Mouse (Mus musculus) leukemia stem cell, adult 10-12 weeks (primary cell): Measurements from ENCODE around the gene Prl3d2. TPM values are rescaled to one million over a fixed set of nuclear protein-coding genes. Genes with fewer than 3 reads are reported as not detected.

ENCODE experiments used
- polyA plus RNA-seq: library from polyadenylated mRNA; stranded (reverse); fragments of >175 nt; gene quantifications from 2 replicates; pipeline ENCODE4 v1.2.3, GENCODE M21; 2012; ENCODE audit warnings: low replicate concordance

Gene Prl3d2
- polyA plus RNA-seq, result not detected in 2 replicates

GRCm38 (mm10) chr13:27121398-27121797 lies at the start of gene Prl3d2:
Gene Prl3d2 (plus strand): TSS chr13:27121698.

DNA sequence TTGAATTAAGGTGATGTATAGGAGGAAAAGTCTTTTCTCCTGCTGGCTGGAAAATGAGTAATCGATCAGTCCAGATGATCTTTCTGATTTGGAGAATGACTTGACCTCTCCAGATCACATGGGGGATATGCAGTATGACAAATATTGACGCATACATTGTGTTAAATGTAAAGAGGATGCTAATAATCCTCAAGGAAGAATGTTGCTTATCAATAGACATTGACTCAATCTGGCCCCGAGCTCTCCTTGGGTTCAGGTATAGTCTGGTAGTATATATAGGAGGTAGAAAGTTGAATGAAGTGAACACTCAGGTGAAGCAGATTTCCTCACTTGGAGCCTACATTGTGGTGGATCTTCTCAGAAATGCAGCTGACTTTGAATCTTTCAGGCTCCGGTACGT lies 27.6 kb upstream of the Prl3d2 start, which contains the start of gene Prl3d1:
Prl3d1 (plus strand) TSS at position 301 of the 400 bp plus-strand sequence.

GRCm38 (mm10) chr13:27156490-27156889 lies 35.0 kb downstream of the Prl3d2 start, which contains the start of gene Prl3d3:
Gene Prl3d3 (plus strand): TSS chr13:27156790.

Other genes starting within 250 kb of the Prl3d2 start
- not detected in 2 replicates for gene Prl, start 64.1 kb upstream of the Prl3d2 start, polyA plus RNA-seq
- gene Prl3d1, start 27.5 kb upstream of the Prl3d2 start, polyA plus RNA-seq, result not detected in 2 replicates
- not detected in 2 replicates for gene Prl3d3, start 35.1 kb downstream of the Prl3d2 start, polyA plus RNA-seq
- not detected in 2 replicates for gene Prl3c1, start 75.0 kb downstream of the Prl3d2 start, polyA plus RNA-seq
- gene Prl3b1, start 120.1 kb downstream of the Prl3d2 start, polyA plus RNA-seq, result not detected in 2 replicates
- not detected in 2 replicates for gene Prl3a1, start 137.7 kb downstream of the Prl3d2 start, polyA plus RNA-seq
- not detected in 2 replicates for gene Prl6a1, start 190.9 kb downstream of the Prl3d2 start, polyA plus RNA-seq
- not detected in 2 replicates for gene Prl8a2, start 224.0 kb downstream of the Prl3d2 start, polyA plus RNA-seq